Mouse (Mus musculus) R1 (cell line): ENCODE data around the gene Pla2g10.
A peak's percentile ranks its signal among the peaks of the same experiment; 100 is the strongest.
"Not testable (repeated sequence)": the region's sequence is repeated elsewhere in the genome, so short reads cannot be mapped to it uniquely, and the experiment has no call there.

ENCODE experiments used
- DNase-seq: peaks from one replicate; pipeline ENCODE4 v3.0.0-alpha.2; 2018; ENCODE audit warnings: low read depth, low spot score

Gene Pla2g10

DNA sequence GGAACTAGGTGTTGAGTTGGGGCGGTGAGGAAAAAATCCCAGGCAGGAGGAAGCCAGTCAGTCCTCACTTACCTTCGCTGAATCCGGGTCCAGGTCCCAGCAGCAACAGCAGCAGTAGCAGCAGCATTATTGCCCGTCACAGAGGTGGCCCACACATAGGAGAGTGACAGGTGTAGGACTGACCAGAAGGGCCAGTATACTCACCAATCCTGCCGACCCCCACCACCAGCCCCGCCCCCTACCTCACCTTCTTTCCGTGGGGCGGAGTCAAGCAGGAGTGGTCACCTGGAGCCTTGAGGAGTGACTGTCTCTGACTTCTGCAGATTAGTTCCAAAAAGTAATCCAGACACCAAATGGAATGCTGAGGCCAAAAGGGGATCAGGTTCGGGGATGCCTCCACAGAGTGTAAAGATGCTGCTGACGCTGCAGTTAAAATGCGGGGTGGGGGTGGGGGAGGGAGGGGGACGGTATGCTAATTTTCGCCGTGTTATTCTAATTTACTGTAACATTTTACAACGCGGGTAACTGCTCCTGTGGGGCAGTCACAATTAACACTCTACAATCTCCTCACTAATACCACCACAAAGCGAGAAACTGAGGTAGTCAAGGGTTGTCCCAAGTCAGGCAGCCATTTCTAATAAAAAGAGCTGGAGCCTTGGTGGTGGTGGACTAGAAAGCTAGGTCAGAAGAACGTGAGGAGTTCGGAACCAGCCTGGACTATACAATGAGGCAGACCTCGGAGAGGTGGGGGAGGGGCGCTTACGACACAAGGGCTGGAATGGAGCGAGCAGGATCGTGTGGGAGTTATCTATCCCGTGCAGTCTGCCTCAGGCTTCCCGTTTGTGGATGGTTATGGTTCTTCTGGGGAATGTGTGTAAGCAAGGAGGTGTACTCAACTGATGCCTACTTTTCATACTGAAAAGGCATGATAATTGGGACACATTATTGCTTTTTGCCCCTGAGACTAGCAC lies at the start of gene Pla2g10:
Pla2g10 (minus strand) TSS at position 699 of the 971 bp plus-strand sequence.
- DNase-seq, result peak; percentile 85

DNA sequence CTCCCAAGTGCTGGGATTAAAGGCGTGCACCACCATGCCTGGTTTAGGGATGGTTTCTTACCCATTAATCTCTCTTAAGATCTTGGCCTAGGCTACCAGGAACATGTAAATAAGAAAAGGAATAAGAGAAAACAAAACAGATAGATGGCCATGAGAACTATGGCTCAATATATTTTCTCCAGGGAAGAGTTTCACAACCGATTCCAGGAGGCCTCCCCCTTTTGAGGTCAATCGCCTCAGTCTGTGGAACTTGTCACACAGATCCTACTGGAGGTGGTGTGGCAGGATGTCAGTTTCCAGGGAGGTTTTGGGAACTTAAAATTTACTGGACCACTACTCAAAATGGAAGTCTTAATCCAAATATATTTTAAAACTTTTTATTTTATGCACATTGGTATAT lies 43.9 kb upstream of the Pla2g10 start:
- DNase-seq, result not testable (repeated sequence)

DNA sequence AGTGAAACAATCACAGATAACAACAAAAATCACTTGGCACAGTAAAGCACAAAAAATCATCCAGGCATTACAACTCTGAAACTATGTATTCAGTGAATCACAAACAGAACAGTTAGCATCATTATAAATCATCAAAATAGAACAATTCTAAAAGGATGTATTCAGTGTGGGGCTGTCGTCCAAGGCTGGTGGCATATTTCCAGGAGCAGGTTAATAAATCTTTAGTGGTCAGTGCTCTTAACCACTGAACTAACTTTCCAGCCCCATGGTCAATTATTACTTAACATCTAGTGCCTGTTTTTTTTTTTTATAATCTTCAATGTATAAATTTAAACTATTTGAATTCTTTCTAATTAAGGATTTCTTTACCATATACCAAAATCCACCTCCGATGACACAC lies 43.2 kb upstream of the Pla2g10 start:
- not testable (repeated sequence) for DNase-seq

DNA sequence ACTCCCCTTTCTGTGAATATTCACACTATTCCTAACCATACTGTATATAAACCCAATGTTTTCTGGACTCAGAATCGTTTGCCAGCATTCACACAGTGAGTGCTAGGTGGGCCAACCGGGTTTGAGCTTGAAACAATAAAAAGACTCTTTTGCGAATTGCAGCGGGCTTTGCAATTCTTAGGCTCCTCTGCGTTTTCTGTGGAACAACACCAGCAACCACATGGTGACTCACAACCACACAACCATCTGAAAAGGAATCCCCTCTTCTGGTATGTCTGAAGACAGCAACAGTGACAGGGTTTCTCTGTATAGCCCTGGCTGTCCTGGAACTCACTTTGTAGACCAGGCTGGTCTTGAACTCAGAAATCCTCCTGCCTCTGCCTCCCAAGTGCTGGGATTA lies 41.3 kb upstream of the Pla2g10 start:
- DNase-seq, result peak; percentile 36

DNA sequence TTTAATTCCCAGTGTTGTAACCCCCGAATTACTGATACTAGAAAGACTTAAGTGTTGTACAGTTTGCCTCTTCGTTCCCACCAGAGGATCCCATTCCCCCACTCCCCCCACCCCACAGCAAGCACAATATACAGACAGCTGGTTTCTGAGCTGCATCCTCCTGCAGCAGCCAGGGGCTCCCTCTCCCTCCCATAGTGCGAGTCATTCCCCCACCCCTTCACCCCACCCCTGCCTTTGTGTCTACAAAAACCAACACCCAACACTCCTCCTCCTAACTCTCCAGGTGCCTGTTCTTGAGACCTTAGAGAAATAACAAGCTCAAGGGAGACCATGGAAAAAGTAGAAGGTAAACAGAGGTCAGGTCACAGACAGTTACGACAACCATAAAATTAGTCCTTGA lies 40.8 kb upstream of the Pla2g10 start:
- DNase-seq, result peak; percentile 77

DNA sequence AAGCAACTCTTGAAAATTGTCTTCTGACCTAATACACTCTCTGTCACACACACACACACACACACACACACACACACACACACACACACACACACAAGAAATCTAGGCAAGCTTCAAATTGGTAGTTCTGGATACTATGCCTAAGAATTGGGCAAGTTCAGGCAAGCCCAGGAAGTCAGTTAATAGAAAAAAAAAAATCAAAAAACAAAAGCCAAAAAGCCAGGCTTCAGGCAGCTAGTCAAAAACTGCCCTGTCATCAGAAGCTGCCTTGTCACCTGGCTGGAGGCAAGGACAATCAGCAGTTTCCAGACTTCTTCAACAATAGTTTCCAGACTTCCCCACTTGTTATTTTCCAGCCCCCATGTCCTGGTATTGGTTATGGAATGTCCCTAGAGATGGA lies 35.6 kb upstream of the Pla2g10 start:
- DNase-seq, result peak; percentile 35

DNA sequence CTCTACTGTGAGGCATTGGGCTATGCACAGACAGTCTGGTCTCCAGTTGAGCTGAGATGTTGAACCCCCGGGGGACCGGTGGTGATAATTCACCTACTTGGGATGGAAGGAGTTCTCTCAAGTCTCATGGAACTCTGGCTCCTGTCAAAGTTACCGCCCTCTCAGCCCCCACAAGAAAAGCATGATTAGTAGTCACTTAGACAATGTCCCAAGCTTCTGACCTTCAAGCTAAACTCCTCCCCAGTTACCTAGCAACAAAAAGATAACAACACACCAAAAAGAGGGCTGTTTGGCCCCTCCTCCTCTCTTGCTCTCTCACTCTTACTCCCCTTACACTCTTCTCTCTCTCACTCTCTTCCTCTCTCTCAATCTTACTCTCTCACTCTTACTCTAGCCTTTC lies 33.7 kb upstream of the Pla2g10 start:
- DNase-seq, result peak; percentile 90

DNA sequence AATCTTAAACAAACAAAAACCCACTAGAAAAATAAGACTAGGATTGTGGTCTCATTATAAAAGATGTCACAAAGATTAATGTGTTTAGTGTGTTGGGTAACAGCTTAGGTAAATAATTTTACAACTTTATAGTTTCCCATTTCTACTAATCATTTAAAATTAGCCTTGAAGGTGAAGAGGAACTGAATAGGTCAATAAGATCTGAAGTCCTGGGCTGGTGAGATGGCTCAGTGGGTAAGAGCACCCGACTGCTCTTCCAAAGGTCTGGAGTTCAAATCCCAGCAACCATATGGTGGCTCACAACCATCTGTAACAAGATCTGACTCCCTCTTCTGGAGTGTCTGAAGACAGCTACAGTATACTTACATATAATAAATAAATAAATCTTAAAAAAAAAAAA lies 32.0 kb upstream of the Pla2g10 start:
- not testable (repeated sequence) for DNase-seq

DNA sequence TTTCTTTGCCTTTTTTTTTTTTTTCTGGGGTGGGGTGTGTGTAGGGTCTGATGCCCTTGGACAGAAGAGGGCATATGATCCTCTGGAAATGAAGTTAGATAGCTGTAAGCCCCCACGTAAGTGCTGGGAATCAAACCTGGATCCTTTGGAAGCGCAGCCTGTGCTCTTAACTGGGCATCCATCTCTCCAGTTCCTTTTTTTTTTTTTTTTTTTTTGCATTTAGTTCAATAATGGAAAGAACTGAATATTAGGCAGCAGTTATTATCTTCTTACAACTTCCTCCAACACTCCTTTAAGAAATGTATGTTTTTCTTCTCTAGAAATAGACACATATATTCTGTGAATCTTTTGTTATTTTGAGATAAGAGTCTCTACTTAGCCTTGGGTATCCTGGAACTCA lies 27.0 kb upstream of the Pla2g10 start:
- no peak for DNase-seq

DNA sequence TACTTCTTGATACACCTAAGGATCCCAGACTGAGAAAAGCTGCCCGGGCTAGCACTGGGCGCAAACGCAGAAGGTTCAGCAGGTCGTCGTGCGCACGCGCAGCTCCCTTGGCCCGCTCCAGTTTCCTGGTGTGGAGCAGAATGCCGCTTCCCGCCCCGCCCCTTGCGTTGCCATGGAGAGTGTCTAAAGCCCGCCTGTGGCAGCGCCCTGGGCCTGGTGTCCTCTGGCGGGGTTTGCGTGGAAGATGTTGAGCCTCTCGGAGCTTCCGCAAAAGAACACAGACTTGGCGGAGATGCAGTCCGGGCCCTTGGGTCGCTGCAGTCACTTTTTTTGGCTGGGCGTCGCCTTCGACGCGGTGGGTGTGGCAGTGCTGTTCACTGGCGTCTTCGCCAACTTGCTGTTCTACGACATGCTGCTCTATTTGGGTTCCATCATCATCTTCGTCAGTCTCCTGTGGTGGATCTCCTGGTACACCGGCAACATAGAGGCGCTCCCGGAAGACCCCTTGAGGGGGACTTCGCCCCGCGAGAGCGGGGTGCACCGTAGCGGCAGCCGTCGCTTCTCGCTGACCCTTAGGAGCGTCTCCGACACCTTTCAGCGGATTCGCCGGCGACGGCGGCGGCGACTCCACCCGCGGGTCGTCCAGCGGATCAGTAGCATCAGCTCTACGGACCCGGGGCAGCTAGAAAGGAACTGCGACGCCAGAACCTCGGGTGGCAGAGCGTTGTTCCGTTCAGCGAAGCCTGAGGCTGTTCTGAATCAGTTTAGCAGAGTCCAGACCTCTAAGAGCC lies 23.8 kb upstream of the Pla2g10 start:
- peak; percentile 98 for DNase-seq

DNA sequence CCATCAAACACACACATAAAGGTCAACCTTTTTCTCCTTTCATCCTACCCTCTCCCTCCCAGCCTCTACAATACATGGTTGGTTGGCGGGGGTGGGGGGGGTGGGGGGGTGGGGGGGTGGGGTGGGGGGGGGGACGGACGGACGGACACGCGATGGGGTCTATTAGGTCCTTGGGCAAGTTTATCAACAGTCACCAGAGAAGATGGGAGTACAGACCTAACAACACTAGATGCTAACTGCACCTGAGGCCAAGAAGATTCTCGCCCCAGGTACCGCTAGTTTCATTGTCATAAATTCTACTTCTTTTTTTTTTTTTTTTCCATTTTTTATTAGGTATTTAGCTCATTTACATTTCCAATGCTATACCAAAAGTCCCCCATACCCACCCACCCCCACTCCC lies 23.2 kb upstream of the Pla2g10 start:
- DNase-seq, result no peak

DNA sequence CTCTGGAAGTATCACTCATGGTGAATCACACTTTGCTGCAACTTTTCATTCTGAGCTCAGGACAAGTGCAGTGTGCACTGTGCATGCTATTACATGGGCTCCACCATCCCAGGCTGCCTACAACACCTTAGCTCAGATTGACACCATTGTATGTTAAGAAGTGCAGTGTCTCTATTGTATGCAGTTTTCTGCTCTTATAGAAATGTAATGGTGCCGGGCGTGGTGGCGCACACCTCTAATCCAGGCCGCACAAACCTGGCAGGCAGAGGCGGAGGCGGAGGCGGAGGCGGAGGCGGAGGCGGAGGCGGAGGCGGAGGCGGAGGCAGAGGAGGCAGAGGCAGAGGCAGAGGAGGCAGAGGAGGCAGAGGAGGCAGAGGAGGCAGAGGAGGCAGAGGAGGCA lies 19.8 kb upstream of the Pla2g10 start:
- peak; percentile 85 for DNase-seq

DNA sequence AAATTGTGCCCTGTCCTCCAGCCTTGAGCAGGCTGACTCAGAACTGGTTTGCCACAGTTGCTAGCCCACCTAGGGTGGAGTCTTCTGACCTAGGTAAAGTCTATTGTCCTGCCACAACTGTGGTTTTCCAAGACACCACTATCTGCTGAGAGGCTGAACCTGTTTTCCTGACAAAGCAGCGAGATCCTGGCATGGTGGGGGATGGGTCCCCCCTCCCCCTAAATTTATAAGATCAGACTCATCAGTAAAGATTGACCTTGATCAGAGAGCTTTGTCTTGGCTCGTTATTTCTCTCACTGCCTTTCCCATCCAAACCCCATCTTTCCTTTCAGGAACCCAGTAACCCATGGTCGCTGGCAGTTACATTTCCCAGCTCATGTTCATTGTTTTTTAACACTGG lies 19.2 kb upstream of the Pla2g10 start:
- peak; percentile 96 for DNase-seq

DNA sequence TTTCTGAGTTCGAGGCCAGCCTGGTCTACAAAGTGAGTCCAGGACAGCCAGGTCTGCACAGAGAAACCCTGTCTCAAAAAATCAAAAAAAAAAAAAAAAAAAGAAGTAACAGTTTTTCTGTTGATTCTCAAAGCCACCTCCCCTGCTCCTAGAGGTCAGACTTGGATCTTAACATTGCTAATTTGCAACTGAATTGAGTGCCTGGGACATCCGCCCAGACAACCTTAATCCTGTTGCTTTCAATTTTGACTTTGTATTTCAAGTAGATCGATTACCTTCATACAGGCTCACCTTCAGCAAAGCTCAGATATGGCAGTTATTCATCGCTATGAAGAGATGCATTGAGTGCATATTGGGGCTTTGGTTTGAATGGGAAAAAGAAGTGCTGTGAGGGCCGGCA lies 18.5 kb upstream of the Pla2g10 start:
- DNase-seq, result peak; percentile 95

DNA sequence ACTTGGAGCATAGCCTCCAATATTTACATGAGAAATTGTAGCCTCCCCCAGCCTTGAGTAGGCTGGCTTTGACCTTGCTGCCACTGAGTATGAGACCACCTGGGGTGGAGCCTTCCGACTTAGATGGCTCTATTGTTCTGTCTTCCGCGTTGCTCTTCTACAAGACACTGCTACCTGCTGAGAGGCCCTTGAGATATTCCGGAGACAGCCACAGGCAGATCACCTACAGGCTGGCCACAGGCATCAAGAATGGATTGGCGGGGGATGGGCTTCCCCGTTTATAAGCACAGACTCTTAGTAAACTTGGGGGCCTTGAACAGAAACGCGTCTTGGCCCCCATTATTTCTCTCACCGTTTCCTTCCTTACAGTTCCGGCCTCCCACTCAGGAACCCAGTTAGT lies 18.0 kb upstream of the Pla2g10 start:
- DNase-seq, result peak; percentile 100

DNA sequence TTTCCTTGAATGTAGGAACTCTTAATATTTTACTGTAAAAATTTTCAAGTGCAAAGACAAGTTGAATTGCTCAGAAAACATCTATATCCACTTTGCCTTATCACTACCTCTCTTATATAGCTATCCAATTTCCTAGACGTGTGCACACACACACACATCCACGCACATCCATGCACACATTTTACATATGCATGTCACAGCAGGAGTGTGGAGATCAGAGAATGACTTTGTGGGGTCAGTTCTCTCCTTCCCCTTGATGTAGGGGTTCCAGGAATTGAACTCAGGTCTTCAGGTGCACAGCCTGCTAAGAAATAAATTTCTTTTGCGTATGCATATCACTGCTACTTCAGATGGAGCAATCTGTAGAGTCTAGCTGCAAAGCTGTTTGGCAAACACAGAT lies 17.3 kb upstream of the Pla2g10 start:
- DNase-seq, result peak; percentile 85

DNA sequence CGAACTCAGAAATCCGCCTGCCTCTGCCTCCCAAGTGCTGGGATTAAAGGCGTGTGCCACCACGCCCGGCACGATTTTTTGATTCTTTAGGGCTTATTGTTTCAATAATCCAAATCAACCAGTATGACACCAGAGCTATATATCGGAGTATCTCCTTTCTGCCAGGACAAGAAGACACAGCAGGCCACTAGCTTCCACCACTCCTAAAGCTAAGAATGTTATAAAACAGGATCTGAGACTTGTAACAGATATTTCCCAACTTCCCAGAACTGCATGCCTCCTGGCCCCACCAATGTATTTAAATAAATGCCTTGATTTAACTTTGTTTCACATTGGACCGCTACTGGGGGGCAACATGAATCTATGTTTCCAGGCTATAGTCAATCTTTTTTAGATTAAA lies 16.9 kb upstream of the Pla2g10 start:
- peak; percentile 56 for DNase-seq

DNA sequence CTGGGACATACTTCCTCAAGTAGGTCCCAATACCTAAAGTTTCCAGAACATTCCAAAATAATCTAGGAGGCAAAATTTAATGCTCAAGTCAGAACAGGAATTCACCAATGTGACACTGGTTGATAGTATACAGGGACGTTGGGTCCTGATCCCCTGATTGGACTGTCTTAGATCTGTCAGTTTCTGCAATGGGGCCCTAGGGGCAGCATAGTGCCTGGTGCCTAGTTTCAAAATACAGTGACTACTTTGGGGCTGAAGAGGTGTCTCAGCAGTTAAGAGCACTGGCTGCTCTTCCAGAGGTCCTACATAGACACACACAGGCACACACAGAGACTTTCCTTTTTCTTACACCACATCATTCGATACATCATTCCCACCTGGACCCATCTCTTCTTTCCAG lies 10.1 kb upstream of the Pla2g10 start:
- no peak for DNase-seq

DNA sequence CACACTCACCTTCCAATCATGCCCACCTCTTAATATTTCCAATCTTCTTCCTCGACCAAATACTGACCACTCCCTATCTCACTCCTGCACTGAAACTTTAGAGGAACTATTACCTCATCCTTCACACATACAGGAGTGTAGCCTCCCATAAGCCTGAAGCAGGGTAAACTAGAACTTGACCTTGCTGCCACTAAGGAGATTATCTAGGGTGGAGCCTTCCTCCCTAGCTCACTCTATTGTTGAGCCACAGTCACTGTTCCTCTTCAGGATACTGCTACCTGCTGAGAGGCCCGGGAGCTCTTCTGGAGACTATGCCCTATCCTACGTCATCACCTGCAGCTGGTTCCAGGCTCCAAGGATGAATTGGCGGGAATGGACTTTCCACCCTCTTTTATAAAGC lies 8.3 kb upstream of the Pla2g10 start:
- peak; percentile 95 for DNase-seq

DNA sequence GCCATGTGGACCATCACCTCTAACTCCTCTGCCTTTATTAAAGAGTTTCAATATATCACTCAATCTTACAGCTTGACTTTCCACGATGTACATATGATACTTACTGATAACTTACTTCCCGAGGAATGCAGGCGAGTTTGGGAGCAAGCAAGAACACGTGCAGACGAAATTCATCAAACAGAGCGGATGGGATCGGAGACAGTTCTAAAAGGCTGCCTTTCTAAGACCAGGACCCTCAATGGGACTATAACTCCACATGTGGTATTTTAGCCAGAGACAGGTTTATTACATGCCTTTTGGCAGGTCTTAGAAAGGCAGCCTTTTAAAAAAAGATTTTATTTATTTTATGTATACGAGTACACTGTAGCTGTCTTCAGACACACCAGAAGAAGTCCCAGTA lies 5.2 kb upstream of the Pla2g10 start:
- DNase-seq, result no peak

DNA sequence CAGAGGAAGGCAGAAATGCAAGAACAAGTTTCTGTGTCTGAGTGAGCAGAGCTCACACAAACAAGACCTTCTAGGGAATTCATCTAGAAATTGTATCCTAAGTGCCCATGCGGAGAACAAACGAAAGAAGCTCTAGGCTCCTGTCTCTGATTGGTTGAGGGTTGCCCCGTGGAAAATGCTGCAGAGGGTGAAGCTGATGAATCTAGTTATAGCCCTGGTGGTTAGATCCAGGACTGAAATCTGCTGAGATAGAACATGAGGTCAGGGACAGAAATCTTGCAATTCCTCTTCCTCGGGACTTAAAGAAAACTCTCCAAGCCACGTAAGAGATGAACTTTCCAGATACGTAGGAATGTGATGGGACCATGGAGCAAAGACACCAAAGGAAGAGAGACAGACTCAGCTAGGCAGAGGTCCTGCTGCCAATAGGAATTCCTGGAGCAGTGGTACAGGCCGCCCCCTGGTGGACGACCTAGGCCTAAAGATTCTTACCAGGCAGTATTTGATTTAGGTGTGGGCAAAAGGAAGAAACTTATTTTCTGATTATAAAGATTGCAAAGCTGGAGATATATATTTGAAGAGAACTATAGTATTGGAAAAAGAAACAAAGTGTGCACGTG lies 2.8 kb upstream of the Pla2g10 start:
- peak; percentile 85 for DNase-seq

DNA sequence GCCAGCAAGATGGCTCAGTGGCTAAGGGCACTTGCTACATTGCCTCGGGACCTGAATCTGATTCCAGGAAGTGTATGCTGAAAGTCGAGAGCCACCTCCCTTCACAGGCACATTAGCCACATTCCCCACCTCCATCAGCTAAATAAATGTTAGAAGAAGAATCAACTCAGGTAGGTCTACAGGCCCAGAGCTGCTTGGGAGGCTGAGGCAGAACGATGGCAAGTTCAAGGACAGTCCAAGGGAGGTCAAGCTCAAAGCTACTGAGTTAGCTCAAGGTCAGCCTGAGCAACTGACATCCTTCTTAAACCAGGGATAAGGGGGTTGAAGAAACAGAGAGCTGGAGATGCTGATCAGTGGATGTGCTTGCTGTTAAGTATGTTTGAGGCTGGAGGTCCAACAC lies 2.0 kb upstream of the Pla2g10 start:
- peak; percentile 54 for DNase-seq
